Mouse (Mus musculus) right cerebral cortex, postnatal 36 days (tissue): ENCODE results near the gene Gjd3.
"Not testable (repeated sequence)": the region's sequence is repeated elsewhere in the genome, so short reads cannot be mapped to it uniquely, and the experiment has no call there.

Experiments
- DNase-seq, 2 experiments: peaks; one replicate each; pipeline ENCODE4 v3.0.0; 2022; ENCODE audit warnings: low spot score in 2 of 2, mixed read lengths in 1 of 2

Gjd3 gene

GRCm38 (mm10) chr11:98933847-98934246, 49.0 kb downstream of the Gjd3 start:
- not testable (repeated sequence) for DNase-seq

- DNase-seq, result no peak
Observed at GRCm38 (mm10) chr11:98933151-98933550, 49.7 kb downstream of the Gjd3 start.

DNA sequence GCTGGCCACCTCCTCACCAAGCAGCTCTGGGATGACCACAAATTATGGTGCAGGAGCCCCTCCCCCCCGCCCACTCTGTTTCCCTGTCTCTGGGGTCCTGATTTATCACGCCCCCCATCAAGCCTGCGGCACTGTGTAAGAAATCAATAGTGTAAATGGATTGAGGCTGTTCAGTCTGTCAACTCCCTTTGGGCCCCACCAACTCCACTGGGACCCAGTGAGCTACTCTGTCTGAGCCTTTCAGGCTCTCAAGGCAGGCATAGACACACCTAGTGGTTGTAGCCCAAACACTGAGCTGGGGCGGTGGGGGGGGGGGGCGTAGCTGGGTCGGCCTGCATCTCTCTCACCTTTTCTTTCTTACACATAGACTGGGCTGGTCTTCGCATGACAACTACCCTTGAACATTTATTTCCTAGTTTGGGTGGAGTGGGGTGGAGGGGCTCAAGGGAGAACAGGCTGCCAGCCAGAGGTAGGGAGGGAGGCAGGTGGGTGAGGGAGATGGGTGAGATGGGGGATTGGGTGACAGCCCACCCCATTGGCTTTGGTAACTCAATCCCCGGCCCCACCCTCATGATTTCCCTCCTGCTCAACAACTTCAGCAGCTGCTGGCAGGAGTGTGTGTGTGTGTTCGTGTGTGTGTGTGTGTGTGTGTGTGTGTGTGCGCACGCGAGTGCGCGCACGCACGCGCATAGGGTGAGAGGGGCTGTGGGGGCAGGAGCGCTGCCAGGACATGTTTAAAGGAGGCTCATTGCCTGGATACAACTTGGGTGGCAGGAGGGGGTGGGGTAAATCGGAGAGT, 50.3 kb downstream of the Gjd3 start:
- no peak for DNase-seq
